Mouse (Mus musculus) thymus, adult 2 months (tissue): ENCODE data around the gene Snx33. TPM values are rescaled to one million over a fixed set of nuclear protein-coding genes. Genes with fewer than 3 reads are reported as not detected.

Experiments used
- DNase-seq: peaks from one replicate; pipeline ENCODE4 v3.0.0; 2021
- H3K27ac ChIP-seq: fragments of 200-500 bp; 2 replicates; pipeline ENCODE4 v1.5.1; 2012; ENCODE audit warnings: low read length, control low read depth; ENCODE audit not compliant: control insufficient read depth, insufficient read depth
- H3K27me3 ChIP-seq: fragments of 200-500 bp; 2 replicates; pipeline ENCODE4 v1.6.1; 2012; ENCODE audit warnings: mild to moderate bottlenecking, low read length, moderate library complexity, mixed read lengths; ENCODE audit not compliant: control insufficient read depth, insufficient read depth
- H3K36me3 ChIP-seq: fragments of 200-500 bp; 2 replicates; pipeline ENCODE4 v1.6.1; 2012; ENCODE audit warnings: mild to moderate bottlenecking, low read length, moderate library complexity; ENCODE audit not compliant: control insufficient read depth, insufficient read depth
- H3K4me1 ChIP-seq: fragments of 200-500 bp; replicated peaks from 2 replicates; pipeline ENCODE4 v1.6.1; 2012; ENCODE audit warnings: low read length; ENCODE audit not compliant: control insufficient read depth, insufficient read depth
- H3K4me3 ChIP-seq: fragments of 200-500 bp; 2 replicates; pipeline ENCODE4 v1.5.1; 2012; ENCODE audit warnings: mild to moderate bottlenecking, low read length, control low read depth, moderate library complexity; ENCODE audit not compliant: control insufficient read depth, insufficient read depth
- CTCF ChIP-seq: fragments of 200-500 bp; IDR thresholded peaks from 2 replicates; pipeline ENCODE4 v1.5.1; 2012; ENCODE audit warnings: mild to moderate bottlenecking, control low read depth, low read length, moderate library complexity, borderline replicate concordance; ENCODE audit not compliant: control insufficient read depth, poor library complexity, insufficient read depth; ENCODE audit errors: extremely low read depth
- POLR2A ChIP-seq: fragments of 200-500 bp; IDR thresholded peaks from 2 replicates; pipeline ENCODE4 v1.6.1; 2012; ENCODE audit warnings: mild to moderate bottlenecking, low read length, control low read depth, moderate library complexity; ENCODE audit not compliant: control insufficient read depth, poor library complexity, insufficient read depth; ENCODE audit errors: extremely low read depth
- WGBS: fragments of 180-500 bp; shearing (Covaris S2); methylation state at CpG from one replicate; pipeline ENCODE4 v1.1.7; 2018; 5-methylcytosine and 5-hydroxymethylcytosine counted together
- polyA plus RNA-seq: library from polyadenylated mRNA; depleted of rRNA; stranded (reverse); fragments of >200 nt; gene quantifications from 2 replicates; pipeline ENCODE4 v1.2.3, GENCODE M21; 2012

Gene Snx33
- polyA plus RNA-seq, 1 experiment, result 15.0 TPM

DNA sequence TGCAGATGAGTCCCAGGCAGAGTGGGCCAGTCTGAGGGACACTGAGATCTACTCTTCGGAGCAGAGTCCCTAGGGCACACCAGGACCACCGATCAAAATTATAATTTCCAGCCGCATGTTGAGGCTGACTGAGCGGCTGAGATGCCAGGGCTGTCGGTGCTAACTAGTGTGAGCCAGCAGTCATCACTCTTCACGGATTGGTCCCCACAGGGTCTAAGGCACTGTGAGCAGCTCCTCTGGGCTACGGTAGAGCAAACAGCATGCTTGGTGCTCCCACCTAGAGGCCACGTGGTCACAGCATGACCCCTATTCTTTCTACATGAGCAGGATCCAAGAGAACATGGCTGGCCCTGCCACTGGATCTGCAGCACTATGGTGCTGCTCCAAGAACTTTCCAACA lies 34.9 kb downstream of the Snx33 start:
- no peaks in the 10 kb centered on the region for H3K27me3 ChIP-seq
- 90% methylated on average over 8 of the region's 8 CpGs for WGBS

DNA sequence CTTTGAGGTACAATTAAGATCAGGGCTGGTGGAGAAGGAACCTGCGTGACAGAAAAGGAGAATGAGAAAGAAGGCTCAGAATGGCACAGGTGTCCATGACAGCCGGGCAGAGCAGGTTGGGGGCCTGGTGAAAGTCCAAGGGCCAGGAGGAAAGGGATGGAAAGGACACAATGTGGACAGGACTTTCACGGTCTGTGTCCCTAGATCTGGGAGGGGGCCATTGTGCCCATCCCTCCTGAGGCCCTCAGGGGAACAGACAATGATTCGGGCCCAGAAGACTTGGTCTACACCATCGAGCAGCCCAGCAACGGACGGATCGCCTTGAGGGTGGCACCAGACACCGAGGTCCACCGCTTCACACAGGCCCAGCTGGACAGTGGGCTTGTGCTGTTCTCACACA lies 36.1 kb downstream of the Snx33 start:
- no peak for DNase-seq
- H3K27ac ChIP-seq, result no peak overlapping the region
- no peaks in the 10 kb centered on the region for H3K27me3 ChIP-seq
- no peak overlapping the region for H3K4me3 ChIP-seq
- peaks cover 2% of the 10 kb centered on the region; the same call in 1 of the 2 replicates for H3K4me1 ChIP-seq
- no peaks in the 10 kb centered on the region for H3K36me3 ChIP-seq
- TF ChIP-seq CTCF (no peak), POLR2A (no peak)
- 92% methylated on average over 10 of the region's 10 CpGs for WGBS

More for the DNA sequence above, 34.9 kb downstream of the Snx33 start:
- no peak overlapping the region for H3K4me3 ChIP-seq
- no peaks in the 10 kb centered on the region for H3K36me3 ChIP-seq
- H3K4me1 ChIP-seq, result peaks cover 2% of the 10 kb centered on the region; the same call in 1 of the 2 replicates
- no peak for DNase-seq
- TF ChIP-seq POLR2A (no peak), CTCF (no peak)
- H3K27ac ChIP-seq, result no peak overlapping the region

DNA sequence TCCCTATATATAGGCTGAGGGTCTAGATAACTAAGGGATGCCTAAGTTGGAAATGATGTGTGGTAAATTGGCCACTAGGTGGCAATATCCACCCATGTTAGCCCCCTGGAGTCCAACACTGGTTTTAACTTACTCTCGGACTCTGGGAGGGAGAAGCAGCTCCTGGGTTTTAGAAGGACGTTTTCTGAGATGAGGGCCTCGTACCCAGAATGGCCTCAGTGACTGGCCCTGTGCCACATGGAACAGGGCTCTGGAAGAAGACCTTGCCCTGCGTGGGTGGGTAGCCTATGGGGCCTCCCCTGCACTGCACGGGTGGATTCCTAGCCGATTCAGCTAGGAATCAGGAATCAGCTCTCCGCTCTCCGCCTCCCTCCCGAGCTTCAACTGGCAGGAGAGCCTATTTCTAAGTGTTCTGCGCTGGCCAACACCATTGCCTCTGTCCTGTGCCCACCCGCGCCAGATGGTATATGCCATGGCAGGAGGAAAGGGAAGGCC lies 36.6 kb downstream of the Snx33 start:
- Histone ChIP-seq H3K27me3 (no peaks in the 10 kb centered on the region), H3K27ac (no peak overlapping the region)
- TF ChIP-seq POLR2A, result no peak
- peak; percentile 52; the same call in 1 of the 2 replicates for TF ChIP-seq CTCF

DNA sequence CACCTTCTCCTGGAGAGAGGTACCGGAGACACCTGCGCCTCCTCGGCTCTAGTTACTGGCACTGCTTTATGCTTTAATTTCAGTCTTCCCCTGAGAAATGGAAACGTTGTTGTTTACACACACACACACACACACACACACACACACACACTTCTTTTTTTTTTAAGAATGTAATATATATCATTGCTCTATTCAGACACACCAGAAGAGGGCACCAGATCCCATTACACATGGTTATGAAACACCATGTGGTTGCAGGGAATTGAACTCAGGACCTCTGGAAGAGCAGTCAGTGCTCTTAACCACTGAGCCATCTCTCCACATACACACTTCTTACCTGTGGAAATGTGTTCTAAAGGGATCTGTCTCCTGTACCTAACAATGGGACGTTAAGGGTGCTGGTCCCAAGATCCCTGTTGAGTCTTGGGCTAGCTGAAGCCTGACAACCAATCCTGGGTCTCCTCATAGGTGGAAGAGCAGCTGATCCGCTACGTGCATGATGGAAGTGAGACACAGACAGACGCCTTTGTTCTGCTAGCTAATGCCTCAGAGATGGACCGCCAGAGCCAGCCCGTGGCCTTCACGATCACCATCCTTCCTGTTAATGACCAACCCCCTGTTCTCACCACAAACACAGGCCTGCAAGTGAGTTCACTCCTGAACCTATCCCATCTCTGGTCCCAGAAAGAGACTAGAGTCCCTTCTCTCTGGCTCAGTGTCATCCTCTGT lies 37.5 kb downstream of the Snx33 start:
- TF ChIP-seq CTCF (no peak), POLR2A (no peak)
- Histone ChIP-seq H3K36me3 (no peaks in the 10 kb centered on the region), H3K4me3 (no peak overlapping the region), H3K4me1 (peaks cover 2% of the 10 kb centered on the region; the same call in 1 of the 2 replicates), H3K27me3 (no peaks in the 10 kb centered on the region), H3K27ac (no peak overlapping the region)
- no peak for DNase-seq
- WGBS, result 65% methylated on average over 11 of the region's 11 CpGs

More for the DNA sequence above, 36.6 kb downstream of the Snx33 start:
- Histone ChIP-seq H3K36me3 (no peaks in the 10 kb centered on the region), H3K4me1 (peaks cover 2% of the 10 kb centered on the region; the same call in 1 of the 2 replicates), H3K4me3 (no peak overlapping the region)
- peak; percentile 62 for DNase-seq
- 53% methylated on average over 12 of the region's 12 CpGs for WGBS

DNA sequence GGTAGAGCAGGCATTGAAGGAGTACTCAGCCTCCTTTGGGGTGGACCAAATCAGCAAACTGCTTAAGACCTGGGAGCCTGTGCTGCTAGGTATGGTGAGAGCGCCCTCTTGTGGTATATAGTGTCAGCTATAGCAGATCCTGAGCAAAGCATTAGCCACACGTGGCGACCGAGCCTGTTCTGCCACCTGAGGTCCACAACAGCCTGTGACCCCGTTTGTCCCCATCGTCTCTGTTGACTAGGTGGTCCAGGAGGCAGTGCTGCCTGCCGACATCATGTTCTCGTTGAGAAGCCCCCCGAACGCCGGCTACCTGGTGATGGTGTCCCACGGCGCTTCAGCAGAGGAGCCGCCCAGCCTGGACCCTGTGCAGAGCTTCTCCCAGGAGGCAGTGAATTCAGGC lies 38.4 kb downstream of the Snx33 start:
- Histone ChIP-seq H3K27ac (no peak overlapping the region), H3K4me1 (peaks cover 2% of the 10 kb centered on the region; the same call in 1 of the 2 replicates), H3K27me3 (no peaks in the 10 kb centered on the region), H3K36me3 (no peaks in the 10 kb centered on the region), H3K4me3 (no peak overlapping the region)
- WGBS, result 16% methylated on average over 14 of the region's 14 CpGs
- peak; percentile 63 for DNase-seq
- TF ChIP-seq POLR2A (no peak), CTCF (peak; percentile 80; the same call in 1 of the 2 replicates)

DNA sequence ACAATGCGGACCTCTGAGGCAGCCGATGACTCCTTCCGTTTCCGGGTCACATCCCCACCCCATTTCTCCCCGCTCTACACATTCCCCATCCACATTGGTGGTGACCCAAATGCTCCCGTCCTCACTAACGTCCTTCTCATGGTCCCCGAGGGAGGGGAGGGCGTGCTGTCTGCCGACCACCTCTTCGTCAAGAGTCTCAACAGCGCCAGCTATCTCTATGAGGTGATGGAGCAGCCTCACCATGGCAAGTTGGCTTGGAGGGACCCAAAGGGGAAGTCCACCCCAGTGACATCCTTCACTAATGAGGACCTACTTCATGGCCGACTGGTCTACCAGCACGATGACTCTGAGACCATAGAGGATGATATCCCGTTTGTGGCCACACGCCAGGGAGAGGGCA lies 40.6 kb downstream of the Snx33 start:
- Histone ChIP-seq H3K36me3 (no peaks in the 10 kb centered on the region), H3K27me3 (no peaks in the 10 kb centered on the region), H3K4me1 (peaks cover 2% of the 10 kb centered on the region; the same call in 1 of the 2 replicates), H3K27ac (no peak overlapping the region), H3K4me3 (no peak overlapping the region)
- 95% methylated on average over 16 of the region's 16 CpGs for WGBS
- no peak for DNase-seq
- TF ChIP-seq POLR2A, result no peak
- TF ChIP-seq CTCF, result no peak

DNA sequence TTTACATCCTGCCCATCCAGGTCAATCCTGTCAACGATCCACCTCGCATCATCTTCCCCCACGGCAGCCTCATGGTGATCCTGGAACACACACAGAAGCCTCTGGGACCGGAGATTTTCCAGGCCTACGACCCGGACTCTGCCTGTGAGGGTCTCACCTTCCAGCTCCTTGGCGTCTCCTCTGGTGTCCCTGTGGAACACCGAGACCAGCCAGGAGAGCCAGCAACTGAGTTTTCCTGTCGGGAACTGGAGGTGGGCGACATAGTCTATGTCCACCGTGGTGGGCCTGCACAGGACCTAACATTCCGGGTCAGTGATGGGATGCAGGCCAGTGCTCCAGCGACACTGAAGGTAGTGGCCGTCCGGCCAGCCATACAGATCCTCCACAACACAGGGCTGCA lies 41.6 kb downstream of the Snx33 start:
- peaks cover 2% of the 10 kb centered on the region; the same call in 1 of the 2 replicates for H3K4me1 ChIP-seq
- no peak for DNase-seq
- no peak overlapping the region for H3K4me3 ChIP-seq
- 96% methylated on average over 15 of the region's 15 CpGs for WGBS
- H3K27ac ChIP-seq, result no peak overlapping the region
- no peaks in the 10 kb centered on the region for H3K36me3 ChIP-seq
- H3K27me3 ChIP-seq, result no peaks in the 10 kb centered on the region
- TF ChIP-seq CTCF, result no peak
- TF ChIP-seq POLR2A, result no peak
